Mouse (Mus musculus): ENCODE measurements around the gene Otop2.
A peak's percentile ranks its signal among the peaks of the same experiment; 100 is the strongest.

DNA sequence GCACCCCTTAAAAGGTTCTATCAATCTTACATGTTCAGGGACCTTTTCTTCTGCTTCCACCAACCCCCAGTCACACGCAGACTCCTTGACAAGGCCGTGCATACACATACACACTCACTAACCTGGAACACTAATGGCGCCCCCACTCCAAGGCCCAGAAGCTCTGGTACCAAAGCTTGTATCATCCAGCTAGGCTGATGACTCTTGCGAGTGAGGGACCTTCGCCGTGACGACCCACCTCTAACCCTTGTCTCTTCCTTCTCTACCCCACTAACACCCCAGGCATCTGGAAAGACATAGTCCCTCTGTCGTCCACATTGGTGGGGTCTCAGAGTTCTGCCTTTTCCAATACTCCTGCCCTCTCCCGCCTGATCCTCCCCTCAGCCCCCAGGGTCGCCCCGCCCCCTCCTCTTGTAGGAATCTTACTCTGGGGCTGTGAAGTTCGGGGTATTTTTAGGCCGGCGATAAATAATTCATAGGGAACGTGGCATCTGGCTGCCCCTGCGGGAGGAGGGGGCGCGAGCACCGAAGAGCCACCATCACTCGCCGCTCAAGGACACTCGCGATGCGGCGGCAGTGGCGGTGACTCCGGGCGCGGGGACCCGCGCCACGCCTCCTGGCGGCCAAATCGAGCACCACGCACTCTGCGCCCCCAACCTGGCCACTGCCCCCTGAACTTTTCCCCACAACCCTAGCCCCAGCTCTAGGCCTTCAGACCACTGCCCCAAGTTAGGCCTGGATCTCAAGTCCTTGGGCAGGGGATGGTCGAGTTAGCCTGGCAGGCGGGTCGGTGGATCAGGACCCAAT, 41.9 kb upstream of the Otop2 start:
- TF ChIP-seq CTCF (IDR thresholded peaks at IDR 0.05; ENCODE audit: borderline replicate concordance, insufficient read depth, low read length) (peak; percentile 31; the same call in 1 of the 2 replicates), POLR2A (IDR thresholded peaks at IDR 0.05; ENCODE audit: low read depth, low read length) (no peak)
